Mouse (Mus musculus): ENCODE results near the gene Taar3.
A peak's percentile ranks its signal among the peaks of the same experiment; 100 is the strongest.

Taar3 gene

DNA sequence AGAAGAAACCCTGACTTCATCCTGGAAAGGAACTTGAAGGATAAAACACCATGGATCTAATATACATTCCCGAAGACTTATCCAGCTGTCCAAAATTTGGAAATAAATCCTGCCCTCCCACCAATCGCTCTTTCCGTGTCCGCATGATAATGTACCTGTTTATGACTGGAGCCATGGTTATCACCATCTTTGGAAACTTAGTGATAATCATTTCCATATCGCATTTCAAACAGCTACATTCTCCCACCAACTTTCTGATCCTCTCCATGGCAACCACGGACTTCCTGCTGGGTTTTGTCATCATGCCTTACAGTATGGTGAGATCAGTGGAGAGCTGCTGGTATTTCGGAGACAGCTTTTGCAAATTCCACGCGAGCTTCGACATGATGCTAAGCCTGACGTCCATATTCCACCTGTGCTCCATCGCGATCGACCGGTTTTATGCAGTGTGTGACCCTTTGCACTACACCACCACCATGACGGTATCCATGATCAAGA, at the start of gene Taar3:
Gene Taar3 (plus strand): TSS at position 51 of the 498 bp plus-strand sequence.
- no peak for DNase-seq (ENCODE audit: low spot score in 2 of 2)

GRCm38 (mm10) chr10:23901119-23901518, 48.2 kb upstream of the Taar3 start:
- DNase-seq (ENCODE audit: low spot score in 2 of 2): no peak

DNA sequence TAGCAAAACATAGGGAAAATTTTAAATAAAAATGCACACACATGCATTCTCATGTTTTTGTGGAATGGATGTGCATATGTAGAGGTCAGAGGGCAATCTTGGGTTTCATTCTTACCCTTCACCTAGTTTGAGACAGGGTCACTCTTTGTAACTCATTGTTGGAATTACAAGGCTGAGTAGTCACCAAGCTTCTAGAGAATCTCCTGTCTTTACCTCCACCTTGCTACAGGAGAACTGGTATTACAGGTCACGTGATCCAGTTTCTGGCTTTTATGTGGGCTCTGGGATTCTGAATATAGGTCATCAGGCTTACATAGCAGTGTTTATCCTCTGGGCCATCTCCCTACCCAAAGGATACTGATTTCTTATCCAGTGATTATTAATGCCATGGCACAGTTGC, 43.7 kb upstream of the Taar3 start:
- DNase-seq (ENCODE audit: low spot score in 2 of 2): no peak

GRCm38 (mm10) chr10:23920056-23920455, 29.3 kb upstream of the Taar3 start, which contains the start of gene Taar1:
Taar1 (plus strand) TSS chr10:23920356.
- DNase-seq (ENCODE audit: low spot score in 2 of 2): no peak

- DNase-seq (ENCODE audit: low spot score in 2 of 2): no peak
Measured at GRCm38 (mm10) chr10:23922468-23922867, 26.9 kb upstream of the Taar3 start.

DNA sequence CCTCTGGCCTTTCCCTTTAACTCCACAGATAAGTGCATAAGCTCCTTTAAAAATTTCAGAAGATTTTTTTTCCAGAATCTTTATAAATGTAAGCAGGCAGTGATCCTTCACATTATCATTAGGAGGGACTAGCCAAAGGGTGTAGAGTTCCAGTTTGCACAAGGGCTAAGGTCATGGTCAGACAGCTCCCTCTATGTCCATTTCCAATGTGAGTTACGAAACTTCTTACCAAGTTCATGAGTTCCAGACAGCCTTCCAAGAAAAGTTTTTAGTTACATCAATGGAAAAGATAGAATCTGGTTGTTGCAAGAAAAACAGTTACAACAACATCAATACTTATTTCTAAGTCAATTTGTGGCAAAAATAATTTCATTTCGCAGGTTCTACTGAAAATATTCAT, 25.4 kb upstream of the Taar3 start:
- no peak for DNase-seq (ENCODE audit: low spot score in 2 of 2)

DNA sequence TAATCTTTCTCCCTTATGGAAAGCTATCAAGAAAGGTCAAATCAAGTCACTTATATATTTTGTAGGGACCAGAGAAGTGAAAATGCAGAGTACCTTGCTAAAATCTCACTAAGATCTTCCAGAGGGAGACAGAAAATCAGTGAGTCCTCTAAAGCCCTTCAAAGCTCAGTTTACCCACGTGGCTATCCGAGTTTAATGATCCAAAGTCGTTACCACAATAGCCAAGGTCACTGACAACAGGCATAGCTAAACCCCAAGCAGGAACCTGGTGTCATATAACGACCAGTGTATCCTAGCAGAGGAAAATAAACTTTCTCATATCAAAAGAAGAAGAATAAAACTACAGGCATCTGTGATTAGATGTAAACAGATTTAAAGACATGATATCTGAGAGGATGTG, 11.7 kb upstream of the Taar3 start:
- no peak for DNase-seq (ENCODE audit: low spot score in 2 of 2)

- DNase-seq (ENCODE audit: low spot score in 2 of 2): no peak
Measured at GRCm38 (mm10) chr10:23938312-23938711, 11.0 kb upstream of the Taar3 start, which contains the start of gene Taar2. Taar2 (plus strand) TSS chr10:23938572.

GRCm38 (mm10) chr10:23942465-23942864, 6.9 kb upstream of the Taar3 start:
- peak in 1 of 2 experiments; percentile 8 for DNase-seq (ENCODE audit: low spot score in 2 of 2)

GRCm38 (mm10) chr10:23948026-23948425, 1.3 kb upstream of the Taar3 start:
- no peak for DNase-seq (ENCODE audit: low spot score in 2 of 2)

GRCm38 (mm10) chr10:23951714-23952113, 2.4 kb downstream of the Taar3 start:
- DNase-seq (ENCODE audit: low spot score in 2 of 2): no peak

- DNase-seq (ENCODE audit: low spot score in 2 of 2): no peak
Measured at GRCm38 (mm10) chr10:23959071-23959470, 9.7 kb downstream of the Taar3 start.

DNA sequence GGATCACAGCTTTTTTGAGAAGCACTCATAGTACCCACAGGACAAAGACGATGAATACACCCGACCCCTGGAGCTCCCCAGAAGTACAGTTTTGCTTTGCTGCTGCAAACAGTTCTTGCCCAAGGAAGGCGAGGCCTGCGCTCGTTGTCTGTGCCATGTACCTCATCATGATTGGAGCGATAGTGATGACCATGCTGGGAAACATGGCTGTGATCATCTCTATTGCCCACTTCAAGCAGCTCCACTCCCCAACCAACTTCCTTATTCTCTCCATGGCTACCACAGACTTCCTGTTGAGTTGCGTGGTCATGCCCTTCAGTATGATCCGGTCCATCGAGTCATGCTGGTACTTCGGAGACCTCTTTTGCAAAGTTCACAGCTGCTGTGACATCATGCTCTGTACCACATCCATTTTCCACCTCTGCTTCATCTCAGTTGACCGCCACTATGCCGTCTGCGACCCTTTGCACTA, 11.1 kb downstream of the Taar3 start, which contains the start of gene Taar4:
Gene Taar4 (plus strand): TSS at position 51 of the 472 bp plus-strand sequence.
- DNase-seq (ENCODE audit: low spot score in 2 of 2): no peak

DNA sequence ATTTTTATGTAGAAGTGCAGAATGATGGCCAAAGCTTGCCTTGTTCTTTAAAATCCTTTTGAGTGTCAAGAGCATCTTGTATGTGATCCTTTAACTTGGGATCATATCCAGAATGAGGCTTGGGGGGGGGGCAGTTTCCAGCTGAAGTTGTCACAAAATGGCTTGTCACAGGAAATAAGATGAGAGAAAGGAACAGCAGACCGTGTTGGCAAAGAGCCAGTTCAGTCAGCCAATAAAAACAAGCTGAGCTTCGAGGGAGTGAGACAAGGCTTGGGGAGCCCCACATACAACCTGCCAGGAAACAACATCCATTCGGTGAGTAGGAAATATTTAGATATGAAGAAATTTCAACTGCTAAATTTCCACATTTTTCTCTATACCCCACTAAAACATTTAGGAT, 14.1 kb downstream of the Taar3 start:
- DNase-seq (ENCODE audit: low spot score in 2 of 2): no peak

DNA sequence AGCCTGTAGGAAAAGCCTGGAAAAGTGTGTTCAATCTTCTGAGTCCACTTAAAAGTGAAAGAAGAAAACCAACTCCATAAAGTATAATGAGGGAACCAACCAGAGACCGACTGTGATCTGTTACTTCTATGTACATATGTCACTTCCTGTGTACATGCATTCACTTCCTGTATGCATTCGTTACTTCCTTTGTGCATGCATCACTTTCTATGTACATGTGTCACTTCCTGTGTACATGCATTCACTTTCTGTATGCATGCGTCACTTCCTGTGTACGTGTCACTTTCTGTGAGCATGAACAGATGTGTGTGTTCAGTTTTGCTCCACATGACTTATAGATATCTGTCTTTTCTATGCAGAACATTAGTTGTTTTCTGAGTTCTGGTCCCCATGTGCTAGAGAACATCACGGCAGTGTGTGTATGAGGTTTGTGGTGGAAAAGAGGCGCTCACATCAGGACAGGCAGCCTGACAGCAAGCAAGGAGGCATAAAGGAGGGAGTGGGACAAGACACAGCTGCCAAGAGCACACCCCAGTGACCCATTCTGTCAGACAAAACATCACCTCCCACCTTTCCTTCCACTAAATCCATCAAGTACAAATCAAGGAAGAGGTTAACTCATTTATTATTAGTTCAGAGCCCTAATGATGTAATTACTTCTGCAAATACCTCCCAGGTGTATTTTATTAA, 15.7 kb downstream of the Taar3 start:
- DNase-seq (ENCODE audit: low spot score in 2 of 2): no peak

GRCm38 (mm10) chr10:23970656-23971165, 21.4 kb downstream of the Taar3 start, which contains the start of gene Taar5:
Taar5 (plus strand) TSS chr10:23970706.
- DNase-seq (ENCODE audit: low spot score in 2 of 2): no peak

DNA sequence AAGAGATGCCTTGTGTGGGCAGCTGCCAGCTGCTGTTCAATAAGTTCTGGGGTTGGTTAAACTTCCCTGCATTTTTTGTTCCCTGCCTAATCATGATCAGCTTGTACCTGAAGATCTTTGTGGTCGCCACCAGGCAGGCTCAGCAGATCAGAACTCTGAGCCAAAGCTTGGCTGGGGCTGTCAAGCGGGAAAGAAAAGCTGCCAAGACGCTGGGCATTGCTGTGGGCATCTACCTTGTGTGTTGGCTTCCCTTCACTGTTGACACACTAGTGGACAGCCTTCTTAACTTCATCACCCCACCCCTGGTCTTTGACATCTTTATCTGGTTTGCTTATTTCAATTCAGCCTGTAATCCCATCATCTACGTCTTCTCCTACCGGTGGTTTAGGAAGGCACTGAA, 21.9 kb downstream of the Taar3 start:
- no peak for DNase-seq (ENCODE audit: low spot score in 2 of 2)

- no peak for DNase-seq (ENCODE audit: low spot score in 2 of 2)
Measured at GRCm38 (mm10) chr10:23977958-23978357, 28.6 kb downstream of the Taar3 start.

GRCm38 (mm10) chr10:23978901-23979705, 29.7 kb downstream of the Taar3 start:
- peak in 1 of 2 experiments; percentile 16 for DNase-seq (ENCODE audit: low spot score in 2 of 2)

GRCm38 (mm10) chr10:23985546-23985945, 36.2 kb downstream of the Taar3 start, which contains the start of gene Taar6:
Taar6 (minus strand) TSS chr10:23985646.
- no peak for DNase-seq (ENCODE audit: low spot score in 2 of 2)

GRCm38 (mm10) chr10:23986419-23986818, 37.1 kb downstream of the Taar3 start:
- DNase-seq (ENCODE audit: low spot score in 2 of 2): no peak

- no peak for DNase-seq (ENCODE audit: low spot score in 2 of 2)
Measured at GRCm38 (mm10) chr10:23993381-23993780, 44.0 kb downstream of the Taar3 start, which contains the start of gene Taar7a. Taar7a (minus strand) TSS chr10:23993481.

Data from natural killer cell, adult 2 months (primary cell).